8 mouse cellular contexts compared by ENCODE assay signal in the genomic region with DNA sequence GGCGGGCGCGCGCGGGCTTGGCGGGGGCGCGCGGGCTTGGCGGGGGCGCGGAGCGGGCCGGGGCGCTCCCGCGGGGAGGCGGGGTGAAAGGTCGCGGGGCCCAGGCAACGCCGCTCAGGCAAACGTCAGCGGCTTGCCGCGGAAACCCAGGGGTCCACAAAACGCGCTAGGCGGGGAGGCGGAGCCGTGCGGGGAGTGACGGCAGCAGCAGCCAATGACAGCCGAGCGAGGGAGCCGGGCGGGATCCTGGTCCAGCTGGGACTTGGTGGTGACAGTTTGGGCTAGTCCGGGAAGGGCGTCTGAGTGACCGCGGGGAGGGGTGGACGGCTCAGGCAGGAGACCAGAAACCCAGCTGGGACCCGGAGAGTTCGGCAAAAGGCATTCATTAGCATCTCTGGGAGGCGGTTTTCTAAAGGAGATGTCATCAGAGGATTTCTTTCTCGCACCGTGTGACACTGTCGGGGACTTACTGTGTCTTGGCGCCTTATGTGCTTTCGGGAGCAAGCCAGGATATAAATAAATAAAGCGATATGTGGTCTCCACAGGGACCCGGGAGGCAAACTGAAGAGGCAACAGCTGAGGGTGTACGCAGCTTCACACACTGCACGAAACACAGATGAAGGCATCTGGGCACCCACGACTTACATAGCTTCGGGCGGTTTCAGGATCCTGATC. TPM values are rescaled to one million over a fixed set of nuclear protein-coding genes. Genes with fewer than 3 reads are reported as not detected.
A peak's percentile ranks its signal among the peaks of the same experiment; 100 is the strongest.
DNase-seq lines count a peak whose midpoint lies in the region; ATAC-seq and TF ChIP-seq lines count a peak whose summit lies in the region.

No protein-coding gene starts in this region.

- H3K27me3 ChIP-seq in embryonic facial prominence, embryonic 13.5 days: peaks cover 23% of the 10 kb centered on the region
- no peaks in the 10 kb centered on the region for H3K27me3 ChIP-seq in heart, embryonic 10.5 days (ENCODE audit: insufficient read depth, poor library complexity, severe bottlenecking)
- peaks cover 17% of the 10 kb centered on the region for H3K27me3 ChIP-seq in kidney, embryonic 15.5 days
- H3K27me3 ChIP-seq in limb, embryonic 14.5 days (ENCODE audit: control insufficient read depth, insufficient read depth, low read length): 0 out of 2 replicates have a peak, but pooled peaks cover 13% of the 10 kb centered on the region
- H3K27me3 ChIP-seq in midbrain, embryonic 16.5 days (ENCODE audit: control insufficient read depth, insufficient read depth, low read depth, low read length): no peaks in the 10 kb centered on the region; the same call in 1 of the 2 replicates
- H3K27me3 ChIP-seq in stomach, embryonic 15.5 days (replicated peaks): peaks cover 4% of the 10 kb centered on the region; the same call in 1 of the 2 replicates

- H3K4me2 ChIP-seq in embryonic facial prominence, embryonic 13.5 days: peak overlapping the region; percentile 89
- H3K4me2 ChIP-seq in kidney, embryonic 15.5 days: peak overlapping the region; percentile 92
- peak overlapping the region; percentile 92 for H3K4me2 ChIP-seq in limb, embryonic 14.5 days (replicated peaks; ENCODE audit: low read depth, low read length, severe bottlenecking)
- H3K4me2 ChIP-seq in midbrain, embryonic 16.5 days (ENCODE audit: low read length): peak overlapping the region; percentile 77
- H3K4me2 ChIP-seq in stomach, embryonic 15.5 days: peak overlapping the region; percentile 93

- DNase-seq in CD4-positive, CD25-positive, alpha-beta regulatory T cell, adult 2 months (ENCODE audit: low read depth, low spot score): peak; percentile 9
- peak; percentile 98 for DNase-seq in heart, embryonic 10.5 days (ENCODE audit: low spot score)
- DNase-seq in limb, embryonic 14.5 days (ENCODE audit: low spot score): peak; percentile 84

- no peak for ATAC-seq in CD4-positive, CD25-positive, alpha-beta regulatory T cell, adult 4 months
- ATAC-seq in embryonic facial prominence, embryonic 13.5 days (ENCODE audit: insufficient number of reproducible peaks, insufficient read depth, low FRiP score, low TSS enrichment, low read depth): peak; percentile 93
- ATAC-seq in kidney, embryonic 15.5 days (replicated peaks; ENCODE audit: low FRiP score): peak; percentile 98
- peak; percentile 94 for ATAC-seq in limb, embryonic 14.5 days (ENCODE audit: low FRiP score, low read depth)
- peak; percentile 95 for ATAC-seq in midbrain, embryonic 16.5 days
- ATAC-seq in stomach, embryonic 15.5 days (ENCODE audit: insufficient read depth, low FRiP score, low read depth): peak; percentile 95

- H3K9ac ChIP-seq in embryonic facial prominence, embryonic 13.5 days: peak overlapping the region; percentile 75
- peak overlapping the region; percentile 59 for H3K9ac ChIP-seq in kidney, embryonic 15.5 days
- H3K9ac ChIP-seq in limb, embryonic 14.5 days (ENCODE audit: low read depth, low read length, severe bottlenecking): peak overlapping the region; percentile 71
- peak overlapping the region; percentile 98 for H3K9ac ChIP-seq in midbrain, embryonic 16.5 days (ENCODE audit: low read depth, low read length)
- H3K9ac ChIP-seq in stomach, embryonic 15.5 days: peak overlapping the region; percentile 48; the same call in 1 of the 2 replicates

- 0 out of 2 replicates have a peak, but pooled peaks cover 5% of the 10 kb centered on the region for H3K4me1 ChIP-seq in embryonic facial prominence, embryonic 13.5 days
- H3K4me1 ChIP-seq in heart, embryonic 10.5 days: no peaks in the 10 kb centered on the region
- peaks cover 5% of the 10 kb centered on the region; the same call in 1 of the 2 replicates for H3K4me1 ChIP-seq in kidney, embryonic 15.5 days
- H3K4me1 ChIP-seq in limb, embryonic 14.5 days (ENCODE audit: control insufficient read depth, insufficient read depth, low read length): no peaks in the 10 kb centered on the region; the same call in 1 of the 2 replicates
- H3K4me1 ChIP-seq in midbrain, embryonic 16.5 days (ENCODE audit: control insufficient read depth, insufficient read depth, low read length): no peaks in the 10 kb centered on the region
- no peaks in the 10 kb centered on the region for H3K4me1 ChIP-seq in stomach, embryonic 15.5 days

- peak overlapping the region; percentile 73; the same call in 1 of the 2 replicates for H3K27ac ChIP-seq in embryonic facial prominence, embryonic 13.5 days
- peak overlapping the region; percentile 92 for H3K27ac ChIP-seq in heart, embryonic 10.5 days
- H3K27ac ChIP-seq in kidney, embryonic 15.5 days: peak overlapping the region; percentile 79; the same call in 1 of the 2 replicates
- H3K27ac ChIP-seq in limb, embryonic 14.5 days (replicated peaks; ENCODE audit: low read depth, low read length): peak overlapping the region; percentile 74
- peak overlapping the region; percentile 100 for H3K27ac ChIP-seq in midbrain, embryonic 16.5 days (ENCODE audit: low read length)
- 0 out of 2 replicates have a peak overlapping the region, but pooled peaks have one; percentile 11 for H3K27ac ChIP-seq in stomach, embryonic 15.5 days

- no peak for TF ChIP-seq POLR2A in limb, embryonic 14.5 days (IDR thresholded peaks at IDR 0.05; ENCODE audit: borderline replicate concordance, extremely low read depth, insufficient read depth, insufficient read length)

- WGBS in embryonic facial prominence, embryonic 13.5 days: under 1% methylated on average over 45 of the region's 57 CpGs
- WGBS in heart, embryonic 10.5 days: 6% methylated on average over 57 of the region's 57 CpGs
- WGBS in kidney, embryonic 15.5 days: under 1% methylated on average over 52 of the region's 57 CpGs
- WGBS in limb, embryonic 14.5 days: under 1% methylated on average over 35 of the region's 57 CpGs
- WGBS in midbrain, embryonic 16.5 days: 0% methylated on average over 46 of the region's 57 CpGs
- WGBS in stomach, embryonic 15.5 days: under 1% methylated on average over 52 of the region's 57 CpGs

- no peaks in the 10 kb centered on the region for H3K36me3 ChIP-seq in embryonic facial prominence, embryonic 13.5 days
- no peaks in the 10 kb centered on the region for H3K36me3 ChIP-seq in heart, embryonic 10.5 days
- H3K36me3 ChIP-seq in kidney, embryonic 15.5 days: no peaks in the 10 kb centered on the region
- H3K36me3 ChIP-seq in limb, embryonic 14.5 days (ENCODE audit: control insufficient read depth, insufficient read depth, low read length): no peaks in the 10 kb centered on the region
- H3K36me3 ChIP-seq in midbrain, embryonic 16.5 days (ENCODE audit: control insufficient read depth, insufficient read depth, low read length): no peaks in the 10 kb centered on the region
- H3K36me3 ChIP-seq in stomach, embryonic 15.5 days: no peaks in the 10 kb centered on the region

- H3K9me3 ChIP-seq in embryonic facial prominence, embryonic 13.5 days: no peaks in the 10 kb centered on the region
- no peaks in the 10 kb centered on the region for H3K9me3 ChIP-seq in heart, embryonic 10.5 days
- no peaks in the 10 kb centered on the region for H3K9me3 ChIP-seq in kidney, embryonic 15.5 days (replicated peaks)
- no peaks in the 10 kb centered on the region for H3K9me3 ChIP-seq in limb, embryonic 14.5 days (ENCODE audit: control insufficient read depth, low read length)
- H3K9me3 ChIP-seq in midbrain, embryonic 16.5 days (replicated peaks; ENCODE audit: control insufficient read depth, low read length, poor library complexity, severe bottlenecking): no peaks in the 10 kb centered on the region
- H3K9me3 ChIP-seq in stomach, embryonic 15.5 days: no peaks in the 10 kb centered on the region

- peak overlapping the region; percentile 78 for H3K4me3 ChIP-seq in embryonic facial prominence, embryonic 13.5 days
- H3K4me3 ChIP-seq in heart, embryonic 10.5 days: peak overlapping the region; percentile 92
- H3K4me3 ChIP-seq in kidney, embryonic 15.5 days (replicated peaks): peak overlapping the region; percentile 76
- peak overlapping the region; percentile 77 for H3K4me3 ChIP-seq in limb, embryonic 14.5 days (replicated peaks; ENCODE audit: low read length)
- H3K4me3 ChIP-seq in midbrain, embryonic 16.5 days (ENCODE audit: low read depth, low read length): peak overlapping the region; percentile 74
- peak overlapping the region; percentile 80 for H3K4me3 ChIP-seq in stomach, embryonic 15.5 days (replicated peaks)

RNA-seq across cellular contexts. Expression of a gene that starts 0.8 kb away (rescaled TPM):
- under 1 TPM in 1 of 2 experiments, not detected in 1; 0.47 TPM for polyA plus RNA-seq in CD4-positive, CD25-positive, alpha-beta regulatory T cell, adult 4 months (2017; shearing (Covaris generic))
- polyA plus RNA-seq in embryonic facial prominence, embryonic 13.5 days (2015; fragmentation: Nextera tagmentation; extraction: Ambion mirVana): 2.8 TPM in 2 replicates
- polyA plus RNA-seq in heart, embryonic 10.5 days (2016; fragmentation: Nextera tagmentation; extraction: Ambion mirVana): 1.4 and 1.9 TPM in 2 replicates
- polyA plus RNA-seq in kidney, embryonic 15.5 days (2015; fragmentation: Nextera tagmentation; extraction: Ambion mirVana): 1.2 and 1.3 TPM in 2 replicates
- 6.1 and 7.2 TPM in 2 replicates for polyA plus RNA-seq in limb, embryonic 14.5 days (2012; rRNA removed)
- polyA plus RNA-seq in limb, embryonic 14.5 days (2014; fragmentation: Nextera tagmentation; extraction: Ambion mirVana): 3.3 and 4.6 TPM in 2 replicates
- polyA plus RNA-seq in midbrain, embryonic 16.5 days (2015; fragmentation: Nextera tagmentation; extraction: Ambion mirVana): 104 and 108 TPM in 2 replicates
- 1.4 and 2.0 TPM in 2 replicates for polyA plus RNA-seq in stomach, embryonic 15.5 days (2015; fragmentation: Nextera tagmentation; extraction: Ambion mirVana)

Comparison
In these comparisons a context has a peak if more than half of its experiments do, and no peak if none do; other contexts are left out.
1. DNase-seq: peak in every context shown above with its lines; median percentile 98 in heart, embryonic 10.5 days; 84 in limb, embryonic 14.5 days; 9 in CD4-positive, CD25-positive, alpha-beta regulatory T cell, adult 2 months.
2. H3K27ac ChIP-seq: peak in every context shown above with its lines; median percentile 100 in midbrain, embryonic 16.5 days; 92 in heart, embryonic 10.5 days; 79 in kidney, embryonic 15.5 days; 74 in limb, embryonic 14.5 days; 73 in embryonic facial prominence, embryonic 13.5 days; 11 in stomach, embryonic 15.5 days.
3. H3K9ac ChIP-seq: peak in every context shown above with its lines; median percentile 98 in midbrain, embryonic 16.5 days; 75 in embryonic facial prominence, embryonic 13.5 days; 71 in limb, embryonic 14.5 days; 59 in kidney, embryonic 15.5 days; 48 in stomach, embryonic 15.5 days.
4. RNA of a gene that starts 0.8 kb away (polyA plus RNA-seq): 104 to 108 TPM in midbrain, embryonic 16.5 days; 3.3 to 7.2 TPM in limb, embryonic 14.5 days, 2.8 TPM in embryonic facial prominence, embryonic 13.5 days, 1.4 to 2.0 TPM in stomach, embryonic 15.5 days, 1.4 to 1.9 TPM in heart, embryonic 10.5 days, 1.2 to 1.3 TPM in kidney, embryonic 15.5 days and 0.47 TPM in CD4-positive, CD25-positive, alpha-beta regulatory T cell, adult 4 months; every median in the first group is over 10 times any median in the second.
5. Peak in every context shown above with its lines, with median percentiles within 50 percentile points of each other: H3K4me2 ChIP-seq and H3K4me3 ChIP-seq.